Mouse (Mus musculus): ENCODE results near the gene Add2. TPM values are rescaled to one million over a fixed set of nuclear protein-coding genes. Genes with fewer than 3 reads are reported as not detected.

Gene Add2
- polyA plus RNA-seq, 1 experiment from 2014 or later, result 127 TPM

GRCm38 (mm10) chr6:86107101-86107500, 78.6 kb downstream of the Add2 start:
- Histone ChIP-seq H3K4me3 (no peak overlapping the region), H3K9ac (replicated peaks) (no peak overlapping the region), H3K4me1 (0 out of 2 replicates have a peak, but pooled peaks cover 9% of the 10 kb centered on the region), H3K9me3 (no peaks in the 10 kb centered on the region), H3K36me3 (peaks cover 98% of the 10 kb centered on the region), H3K27ac (replicated peaks) (no peak overlapping the region), H3K4me2 (replicated peaks) (no peak overlapping the region), H3K27me3 (no peaks in the 10 kb centered on the region)
- no peak for ATAC-seq (ENCODE audit: low FRiP score, low read depth)
- WGBS, result 92% methylated on average over 4 of the region's 4 CpGs

DNA sequence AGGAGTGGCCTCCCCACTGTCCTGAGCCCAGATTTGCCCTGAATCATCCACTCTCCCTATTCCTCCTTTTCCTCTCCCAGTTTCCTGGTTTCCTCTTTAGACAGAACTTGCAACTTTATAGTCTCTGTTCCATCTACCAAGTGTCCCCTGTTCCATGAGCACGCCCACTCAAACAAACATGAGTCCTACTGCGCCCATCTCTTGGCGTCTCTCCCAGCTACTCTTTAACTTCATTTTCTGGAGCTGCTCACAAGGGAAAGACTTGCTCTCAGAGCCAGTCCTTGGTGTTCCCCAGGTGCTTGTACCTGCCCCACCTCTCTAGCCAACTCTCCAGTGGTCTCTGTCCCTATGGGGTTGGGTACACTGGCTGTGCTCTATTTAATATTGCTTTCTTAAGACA, 87.4 kb downstream of the Add2 start:
- WGBS, result 93% methylated on average over 3 of the region's 3 CpGs
- Histone ChIP-seq H3K4me3 (no peak overlapping the region), H3K9ac (replicated peaks) (no peak overlapping the region), H3K9me3 (no peaks in the 10 kb centered on the region), H3K4me2 (replicated peaks) (no peak overlapping the region), H3K27me3 (no peaks in the 10 kb centered on the region), H3K4me1 (no peaks in the 10 kb centered on the region), H3K36me3 (peaks cover 98% of the 10 kb centered on the region), H3K27ac (replicated peaks) (no peak overlapping the region)
- no peak for ATAC-seq (ENCODE audit: low FRiP score, low read depth)

DNA sequence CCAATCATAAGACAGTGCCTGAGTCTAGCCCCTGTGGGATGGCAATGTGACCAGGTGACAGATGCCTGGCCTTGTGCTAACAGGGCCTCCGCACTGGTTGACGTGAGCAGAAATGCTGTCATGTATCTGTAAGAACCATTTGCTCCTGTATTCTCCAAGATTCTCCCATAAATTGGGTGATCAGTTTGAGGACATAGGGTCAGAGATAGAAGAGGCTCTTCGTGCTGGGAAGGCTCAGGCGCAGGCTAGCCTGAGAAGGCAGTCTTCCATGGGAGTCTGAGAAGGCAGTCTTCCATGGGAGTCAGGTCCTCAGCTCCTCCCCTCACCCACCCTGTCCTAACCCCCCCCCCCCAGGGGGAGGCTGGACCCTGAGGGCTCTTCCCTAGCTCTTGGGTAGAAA, 94.6 kb downstream of the Add2 start:
- peaks cover 30% of the 10 kb centered on the region for H3K36me3 ChIP-seq
- H3K27ac ChIP-seq (replicated peaks), result no peak overlapping the region

GRCm38 (mm10) chr6:86125761-86126160, 97.3 kb downstream of the Add2 start:
- H3K9me3 ChIP-seq, result no peaks in the 10 kb centered on the region
- no peak for ATAC-seq (ENCODE audit: low FRiP score, low read depth)
- no peak overlapping the region for H3K4me3 ChIP-seq
- no peak overlapping the region for H3K4me2 ChIP-seq (replicated peaks)
- H3K36me3 ChIP-seq, result peaks cover 3% of the 10 kb centered on the region
- H3K27me3 ChIP-seq, result no peaks in the 10 kb centered on the region
- 82% methylated on average over 4 of the region's 4 CpGs for WGBS
- 0 out of 2 replicates have a peak, but pooled peaks cover 3% of the 10 kb centered on the region for H3K4me1 ChIP-seq
- H3K27ac ChIP-seq (replicated peaks), result no peak overlapping the region
- H3K9ac ChIP-seq (replicated peaks), result no peak overlapping the region

More for the DNA sequence above, 94.6 kb downstream of the Add2 start:
- no peak overlapping the region for H3K9ac ChIP-seq (replicated peaks)
- no peaks in the 10 kb centered on the region for H3K27me3 ChIP-seq
- H3K4me1 ChIP-seq, result 0 out of 2 replicates have a peak, but pooled peaks cover 3% of the 10 kb centered on the region
- H3K9me3 ChIP-seq, result no peaks in the 10 kb centered on the region
- no peak overlapping the region for H3K4me3 ChIP-seq
- ATAC-seq (ENCODE audit: low FRiP score, low read depth), result no peak
- 89% methylated on average over 4 of the region's 4 CpGs for WGBS
- H3K4me2 ChIP-seq (replicated peaks), result no peak overlapping the region

GRCm38 (mm10) chr6:86126953-86127581, 98.6 kb downstream of the Add2 start:
- H3K27ac ChIP-seq (replicated peaks), result no peak overlapping the region
- 65% methylated on average over 2 of the region's 2 CpGs for WGBS
- H3K4me2 ChIP-seq (replicated peaks), result no peak overlapping the region
- no peaks in the 10 kb centered on the region for H3K36me3 ChIP-seq
- no peak for ATAC-seq (ENCODE audit: low FRiP score, low read depth)
- no peak overlapping the region for H3K4me3 ChIP-seq
- H3K9me3 ChIP-seq, result no peaks in the 10 kb centered on the region
- 0 out of 2 replicates have a peak, but pooled peaks cover 3% of the 10 kb centered on the region for H3K4me1 ChIP-seq
- H3K27me3 ChIP-seq, result no peaks in the 10 kb centered on the region
- H3K9ac ChIP-seq (replicated peaks), result no peak overlapping the region

GRCm38 (mm10) chr6:86128504-86128903, 100.0 kb downstream of the Add2 start:
- H3K9ac ChIP-seq (replicated peaks), result no peak overlapping the region
- H3K4me2 ChIP-seq (replicated peaks), result no peak overlapping the region
- 61% methylated on average over 4 of the region's 4 CpGs for WGBS
- 0 out of 2 replicates have a peak, but pooled peaks cover 3% of the 10 kb centered on the region for H3K4me1 ChIP-seq
- H3K27me3 ChIP-seq, result no peaks in the 10 kb centered on the region
- no peaks in the 10 kb centered on the region for H3K9me3 ChIP-seq
- ATAC-seq (ENCODE audit: low FRiP score, low read depth), result no peak
- H3K36me3 ChIP-seq, result no peaks in the 10 kb centered on the region
- no peak overlapping the region for H3K4me3 ChIP-seq
- H3K27ac ChIP-seq (replicated peaks), result no peak overlapping the region

DNA sequence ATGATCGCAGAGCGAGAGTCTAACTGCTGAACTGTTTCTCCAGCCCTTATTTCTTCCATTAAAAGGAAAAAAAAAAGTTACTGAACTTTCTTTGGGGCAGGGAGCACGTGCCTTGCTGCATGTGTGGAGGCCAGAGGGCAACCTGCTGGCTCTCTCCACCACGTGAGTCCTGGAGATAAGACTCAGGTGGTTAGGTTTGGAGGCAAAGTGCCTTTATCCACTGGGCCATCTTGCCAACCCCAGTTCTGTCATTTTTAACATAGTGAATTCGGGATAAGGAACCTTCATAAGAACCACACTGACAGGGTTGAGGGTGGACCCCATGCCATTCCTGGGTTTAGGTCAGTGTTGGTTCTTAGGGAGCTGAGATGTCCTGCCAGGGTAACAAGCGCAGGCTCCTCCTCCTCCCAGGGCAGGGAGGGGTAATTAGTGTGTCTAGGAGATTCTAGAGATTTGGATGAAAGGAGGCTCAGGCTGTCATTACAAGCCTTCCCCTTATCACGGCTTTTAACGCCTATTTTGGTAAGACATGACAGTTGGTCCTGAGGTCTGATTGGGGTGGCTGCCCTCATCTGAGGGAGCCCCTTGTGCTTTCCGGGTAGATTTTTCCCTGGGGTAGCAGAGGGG, 101.5 kb downstream of the Add2 start:
- ATAC-seq (ENCODE audit: low FRiP score, low read depth), result no peak
- Histone ChIP-seq H3K4me2 (replicated peaks) (no peak overlapping the region), H3K27me3 (no peaks in the 10 kb centered on the region), H3K9me3 (no peaks in the 10 kb centered on the region), H3K4me3 (no peak overlapping the region), H3K9ac (replicated peaks) (no peak overlapping the region), H3K36me3 (no peaks in the 10 kb centered on the region), H3K27ac (replicated peaks) (no peak overlapping the region), H3K4me1 (0 out of 2 replicates have a peak, but pooled peaks cover 3% of the 10 kb centered on the region)
- 81% methylated on average over 9 of the region's 9 CpGs for WGBS

DNA sequence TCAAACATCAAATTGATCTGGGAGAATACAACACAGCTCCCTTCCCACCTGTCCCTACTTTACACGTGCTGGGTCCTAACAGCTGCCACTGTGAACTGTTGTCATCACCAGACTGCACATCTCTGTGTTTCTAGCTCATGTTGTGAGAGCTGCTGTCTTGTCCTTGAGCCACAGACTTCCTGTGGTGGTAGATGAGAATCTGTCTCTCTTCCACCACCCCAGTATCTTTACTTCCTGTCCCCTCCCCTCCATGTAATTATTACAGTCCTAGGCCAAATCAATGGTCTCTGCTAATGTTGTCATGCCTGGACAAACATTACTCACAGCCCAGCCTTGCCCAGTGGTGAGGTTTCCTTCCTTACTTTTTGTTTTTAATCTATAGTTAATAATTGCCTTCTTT, 105.4 kb downstream of the Add2 start:
- no peak for ATAC-seq (ENCODE audit: low FRiP score, low read depth)
- no peak overlapping the region for H3K4me3 ChIP-seq
- no peaks in the 10 kb centered on the region for H3K4me1 ChIP-seq
- H3K27ac ChIP-seq (replicated peaks), result no peak overlapping the region
- WGBS, result 78% methylated on average over 1 of the region's 1 CpGs
- no peak overlapping the region for H3K4me2 ChIP-seq (replicated peaks)
- H3K36me3 ChIP-seq, result no peaks in the 10 kb centered on the region
- H3K27me3 ChIP-seq, result no peaks in the 10 kb centered on the region
- H3K9ac ChIP-seq (replicated peaks), result no peak overlapping the region
- no peaks in the 10 kb centered on the region for H3K9me3 ChIP-seq

GRCm38 (mm10) chr6:86136206-86136605, 107.7 kb downstream of the Add2 start:
- no peaks in the 10 kb centered on the region for H3K9me3 ChIP-seq
- no peak overlapping the region for H3K4me2 ChIP-seq (replicated peaks)
- H3K27ac ChIP-seq (replicated peaks), result no peak overlapping the region
- H3K9ac ChIP-seq (replicated peaks), result no peak overlapping the region
- no peaks in the 10 kb centered on the region for H3K27me3 ChIP-seq
- no peak overlapping the region for H3K4me3 ChIP-seq
- no peaks in the 10 kb centered on the region for H3K4me1 ChIP-seq
- ATAC-seq (ENCODE audit: low FRiP score, low read depth), result no peak
- WGBS, result 90% methylated on average over 3 of the region's 3 CpGs
- H3K36me3 ChIP-seq, result no peaks in the 10 kb centered on the region

DNA sequence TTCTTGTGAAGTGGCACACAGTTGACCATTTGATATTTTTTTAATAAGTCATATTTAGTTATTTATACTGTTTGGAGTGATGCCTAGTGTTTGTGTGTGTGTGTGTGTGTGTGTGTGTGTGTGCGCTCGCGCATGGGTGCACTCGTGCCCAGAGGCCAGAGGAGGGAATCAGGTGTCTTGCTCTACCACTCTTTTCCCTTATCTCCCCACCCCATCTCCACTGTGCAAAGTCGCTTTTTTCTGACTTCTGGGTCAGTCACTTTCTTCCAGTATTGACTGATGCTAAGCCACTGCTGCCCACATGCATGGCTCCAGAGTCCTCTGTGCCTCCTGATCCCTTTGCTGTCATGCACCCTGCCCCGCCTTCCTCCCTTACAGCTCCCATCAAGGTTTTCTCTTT, 112.8 kb downstream of the Add2 start:
- Histone ChIP-seq H3K27ac (replicated peaks) (no peak overlapping the region), H3K9ac (replicated peaks) (no peak overlapping the region), H3K4me1 (no peaks in the 10 kb centered on the region), H3K4me3 (no peak overlapping the region), H3K4me2 (replicated peaks) (no peak overlapping the region), H3K9me3 (no peaks in the 10 kb centered on the region), H3K36me3 (no peaks in the 10 kb centered on the region), H3K27me3 (no peaks in the 10 kb centered on the region)
- ATAC-seq (ENCODE audit: low FRiP score, low read depth), result no peak
- WGBS, result 85% methylated on average over 6 of the region's 6 CpGs

- Histone ChIP-seq H3K4me3 (no peak overlapping the region), H3K36me3 (no peaks in the 10 kb centered on the region), H3K27me3 (no peaks in the 10 kb centered on the region), H3K4me1 (no peaks in the 10 kb centered on the region), H3K9me3 (no peaks in the 10 kb centered on the region), H3K4me2 (replicated peaks) (no peak overlapping the region), H3K27ac (replicated peaks) (no peak overlapping the region), H3K9ac (replicated peaks) (no peak overlapping the region)
- peak; percentile 52; the same call in 1 of the 2 replicates for ATAC-seq (ENCODE audit: low FRiP score, low read depth)
- WGBS, result 20% methylated on average over 3 of the region's 3 CpGs
Observed at GRCm38 (mm10) chr6:86141820-86142219, 113.3 kb downstream of the Add2 start.

- no peaks in the 10 kb centered on the region for H3K27me3 ChIP-seq
- H3K36me3 ChIP-seq, result no peaks in the 10 kb centered on the region
- no peak overlapping the region for H3K9ac ChIP-seq (replicated peaks)
- H3K27ac ChIP-seq (replicated peaks), result no peak overlapping the region
- no peaks in the 10 kb centered on the region for H3K4me1 ChIP-seq
- H3K4me3 ChIP-seq, result no peak overlapping the region
- ATAC-seq (ENCODE audit: low FRiP score, low read depth), result no peak
- no peaks in the 10 kb centered on the region for H3K9me3 ChIP-seq
- H3K4me2 ChIP-seq (replicated peaks), result no peak overlapping the region
- 93% methylated on average over 6 of the region's 6 CpGs for WGBS
Observed at GRCm38 (mm10) chr6:86144986-86145385, 116.5 kb downstream of the Add2 start.
